Mouse (Mus musculus): ENCODE results near the gene Uqcr10. TPM values are rescaled to one million over a fixed set of nuclear protein-coding genes. Genes with fewer than 3 reads are reported as not detected.

Gene Uqcr10
- polyA plus RNA-seq, 1 experiment: 245 TPM

- no peaks in the 10 kb centered on the region for H3K27me3 ChIP-seq (ENCODE audit: control insufficient read depth, insufficient read depth, low read length, poor library complexity, severe bottlenecking)
- H3K4me1 ChIP-seq (ENCODE audit: control insufficient read depth, insufficient read depth, low read length): no peaks in the 10 kb centered on the region
- H3K4me3 ChIP-seq (ENCODE audit: low read depth, low read length): no peak overlapping the region
- H3K27ac ChIP-seq (ENCODE audit: insufficient read depth, low read length): no peak overlapping the region
- no peaks in the 10 kb centered on the region for H3K9me3 ChIP-seq (replicated peaks; ENCODE audit: control insufficient read depth, insufficient read depth, low read length, poor library complexity, severe bottlenecking)
- TF ChIP-seq POLR2A (IDR thresholded peaks at IDR 0.05; ENCODE audit: insufficient read depth, low read length) (no peak), EP300 (IDR thresholded peaks at IDR 0.05; ENCODE audit: insufficient read depth, low read depth, low read length) (no peak), CTCF (IDR thresholded peaks at IDR 0.05; ENCODE audit: low read depth, low read length) (no peak)
- no peak overlapping the region for H3K9ac ChIP-seq (ENCODE audit: low read depth, poor library complexity, severe bottlenecking)
- H3K36me3 ChIP-seq (ENCODE audit: control insufficient read depth, insufficient read depth, low read length, poor library complexity, severe bottlenecking): no peaks in the 10 kb centered on the region; the same call in 1 of the 2 replicates
Observed at GRCm38 (mm10) chr11:4687874-4688273, 16.3 kb downstream of the Uqcr10 start.

GRCm38 (mm10) chr11:4687027-4687426 lies 17.1 kb downstream of the Uqcr10 start:
- Histone ChIP-seq H3K4me1 (ENCODE audit: control insufficient read depth, insufficient read depth, low read length) (no peaks in the 10 kb centered on the region), H3K4me3 (ENCODE audit: low read depth, low read length) (no peak overlapping the region), H3K27ac (ENCODE audit: insufficient read depth, low read length) (no peak overlapping the region), H3K9me3 (replicated peaks; ENCODE audit: control insufficient read depth, insufficient read depth, low read length, poor library complexity, severe bottlenecking) (no peaks in the 10 kb centered on the region), H3K27me3 (ENCODE audit: control insufficient read depth, insufficient read depth, low read length, poor library complexity, severe bottlenecking) (no peaks in the 10 kb centered on the region), H3K36me3 (ENCODE audit: control insufficient read depth, insufficient read depth, low read length, poor library complexity, severe bottlenecking) (peaks cover 4% of the 10 kb centered on the region), H3K9ac (ENCODE audit: low read depth, poor library complexity, severe bottlenecking) (no peak overlapping the region)
- TF ChIP-seq POLR2A (IDR thresholded peaks at IDR 0.05; ENCODE audit: insufficient read depth, low read length) (no peak), EP300 (IDR thresholded peaks at IDR 0.05; ENCODE audit: insufficient read depth, low read depth, low read length) (no peak), CTCF (IDR thresholded peaks at IDR 0.05; ENCODE audit: low read depth, low read length) (no peak)

- Histone ChIP-seq H3K9me3 (replicated peaks; ENCODE audit: control insufficient read depth, insufficient read depth, low read length, poor library complexity, severe bottlenecking) (no peaks in the 10 kb centered on the region), H3K36me3 (ENCODE audit: control insufficient read depth, insufficient read depth, low read length, poor library complexity, severe bottlenecking) (peaks cover 12% of the 10 kb centered on the region), H3K4me1 (ENCODE audit: control insufficient read depth, insufficient read depth, low read length) (no peaks in the 10 kb centered on the region), H3K9ac (ENCODE audit: low read depth, poor library complexity, severe bottlenecking) (no peak overlapping the region), H3K27ac (ENCODE audit: insufficient read depth, low read length) (no peak overlapping the region), H3K27me3 (ENCODE audit: control insufficient read depth, insufficient read depth, low read length, poor library complexity, severe bottlenecking) (no peaks in the 10 kb centered on the region), H3K4me3 (ENCODE audit: low read depth, low read length) (no peak overlapping the region)
- TF ChIP-seq EP300 (IDR thresholded peaks at IDR 0.05; ENCODE audit: insufficient read depth, low read depth, low read length) (no peak), POLR2A (IDR thresholded peaks at IDR 0.05; ENCODE audit: insufficient read depth, low read length) (no peak), CTCF (IDR thresholded peaks at IDR 0.05; ENCODE audit: low read depth, low read length) (no peak)
Observed at GRCm38 (mm10) chr11:4685510-4685909, 18.6 kb downstream of the Uqcr10 start.

GRCm38 (mm10) chr11:4685071-4685470 lies 19.1 kb downstream of the Uqcr10 start:
- peaks cover 12% of the 10 kb centered on the region for H3K36me3 ChIP-seq (ENCODE audit: control insufficient read depth, insufficient read depth, low read length, poor library complexity, severe bottlenecking)
- no peak overlapping the region for H3K4me3 ChIP-seq (ENCODE audit: low read depth, low read length)
- H3K4me1 ChIP-seq (ENCODE audit: control insufficient read depth, insufficient read depth, low read length): no peaks in the 10 kb centered on the region
- H3K9ac ChIP-seq (ENCODE audit: low read depth, poor library complexity, severe bottlenecking): no peak overlapping the region
- no peaks in the 10 kb centered on the region for H3K27me3 ChIP-seq (ENCODE audit: control insufficient read depth, insufficient read depth, low read length, poor library complexity, severe bottlenecking)
- no peak for TF ChIP-seq EP300 (IDR thresholded peaks at IDR 0.05; ENCODE audit: insufficient read depth, low read depth, low read length)
- no peak for TF ChIP-seq POLR2A (IDR thresholded peaks at IDR 0.05; ENCODE audit: insufficient read depth, low read length)
- TF ChIP-seq CTCF (IDR thresholded peaks at IDR 0.05; ENCODE audit: low read depth, low read length): no peak
- H3K9me3 ChIP-seq (replicated peaks; ENCODE audit: control insufficient read depth, insufficient read depth, low read length, poor library complexity, severe bottlenecking): no peaks in the 10 kb centered on the region
- no peak overlapping the region for H3K27ac ChIP-seq (ENCODE audit: insufficient read depth, low read length)

- TF ChIP-seq EP300 (IDR thresholded peaks at IDR 0.05; ENCODE audit: insufficient read depth, low read depth, low read length) (no peak), POLR2A (IDR thresholded peaks at IDR 0.05; ENCODE audit: insufficient read depth, low read length) (no peak), CTCF (IDR thresholded peaks at IDR 0.05; ENCODE audit: low read depth, low read length) (no peak)
- Histone ChIP-seq H3K27ac (ENCODE audit: insufficient read depth, low read length) (no peak overlapping the region), H3K4me3 (ENCODE audit: low read depth, low read length) (no peak overlapping the region), H3K9me3 (replicated peaks; ENCODE audit: control insufficient read depth, insufficient read depth, low read length, poor library complexity, severe bottlenecking) (no peaks in the 10 kb centered on the region), H3K36me3 (ENCODE audit: control insufficient read depth, insufficient read depth, low read length, poor library complexity, severe bottlenecking) (peaks cover 12% of the 10 kb centered on the region), H3K9ac (ENCODE audit: low read depth, poor library complexity, severe bottlenecking) (no peak overlapping the region), H3K27me3 (ENCODE audit: control insufficient read depth, insufficient read depth, low read length, poor library complexity, severe bottlenecking) (no peaks in the 10 kb centered on the region), H3K4me1 (ENCODE audit: control insufficient read depth, insufficient read depth, low read length) (no peaks in the 10 kb centered on the region)
Observed at GRCm38 (mm10) chr11:4684186-4684585, 20.0 kb downstream of the Uqcr10 start.

- no peak overlapping the region for H3K4me3 ChIP-seq (ENCODE audit: low read depth, low read length)
- H3K36me3 ChIP-seq (ENCODE audit: control insufficient read depth, insufficient read depth, low read length, poor library complexity, severe bottlenecking): peaks cover 12% of the 10 kb centered on the region
- TF ChIP-seq POLR2A (IDR thresholded peaks at IDR 0.05; ENCODE audit: insufficient read depth, low read length): no peak
- TF ChIP-seq CTCF (IDR thresholded peaks at IDR 0.05; ENCODE audit: low read depth, low read length): no peak
- no peak for TF ChIP-seq EP300 (IDR thresholded peaks at IDR 0.05; ENCODE audit: insufficient read depth, low read depth, low read length)
- H3K4me1 ChIP-seq (ENCODE audit: control insufficient read depth, insufficient read depth, low read length): no peaks in the 10 kb centered on the region
- H3K27ac ChIP-seq (ENCODE audit: insufficient read depth, low read length): no peak overlapping the region
- H3K27me3 ChIP-seq (ENCODE audit: control insufficient read depth, insufficient read depth, low read length, poor library complexity, severe bottlenecking): no peaks in the 10 kb centered on the region
- no peak overlapping the region for H3K9ac ChIP-seq (ENCODE audit: low read depth, poor library complexity, severe bottlenecking)
- no peaks in the 10 kb centered on the region for H3K9me3 ChIP-seq (replicated peaks; ENCODE audit: control insufficient read depth, insufficient read depth, low read length, poor library complexity, severe bottlenecking)
Observed at GRCm38 (mm10) chr11:4683516-4683915, 20.6 kb downstream of the Uqcr10 start.
